Mouse (Mus musculus): Measurements from ENCODE around the gene Aifm3. TPM values are rescaled to one million over a fixed set of nuclear protein-coding genes. Genes with fewer than 3 reads are reported as not detected.

Aifm3 gene
- polyA plus RNA-seq, 1 experiment: not detected

- TF ChIP-seq CTCF (IDR thresholded peaks at IDR 0.05; ENCODE audit: control insufficient read depth, insufficient read depth, low read length) (no peak), POLR2A (IDR thresholded peaks at IDR 0.05; ENCODE audit: borderline replicate concordance, control insufficient read depth, low read depth, low read length) (no peak)
- WGBS: 85% methylated on average over 6 of the region's 6 CpGs
- Histone ChIP-seq H3K4me1 (ENCODE audit: control insufficient read depth, insufficient read depth, low read length) (peaks cover 2% of the 10 kb centered on the region; the same call in 1 of the 2 replicates), H3K4me3 (replicated peaks; ENCODE audit: control insufficient read depth, low read depth, low read length) (no peak overlapping the region), H3K27ac (ENCODE audit: control insufficient read depth, insufficient read depth, low read depth, low read length, poor library complexity) (no peak overlapping the region)
Observed at GRCm38 (mm10) chr16:17526223-17526622, 36.8 kb downstream of the Aifm3 start.

- H3K4me3 ChIP-seq (replicated peaks; ENCODE audit: control insufficient read depth, low read depth, low read length): no peak overlapping the region
- no peak overlapping the region for H3K27ac ChIP-seq (ENCODE audit: control insufficient read depth, insufficient read depth, low read depth, low read length, poor library complexity)
- peaks cover 2% of the 10 kb centered on the region; the same call in 1 of the 2 replicates for H3K4me1 ChIP-seq (ENCODE audit: control insufficient read depth, insufficient read depth, low read length)
- no peak for TF ChIP-seq POLR2A (IDR thresholded peaks at IDR 0.05; ENCODE audit: borderline replicate concordance, control insufficient read depth, low read depth, low read length)
- TF ChIP-seq CTCF (IDR thresholded peaks at IDR 0.05; ENCODE audit: control insufficient read depth, insufficient read depth, low read length): no peak
Observed at GRCm38 (mm10) chr16:17527606-17528005, 38.2 kb downstream of the Aifm3 start.

GRCm38 (mm10) chr16:17528276-17528675, 38.9 kb downstream of the Aifm3 start:
- 93% methylated on average over 13 of the region's 13 CpGs for WGBS
- H3K27ac ChIP-seq (ENCODE audit: control insufficient read depth, insufficient read depth, low read depth, low read length, poor library complexity): no peak overlapping the region
- no peak for TF ChIP-seq POLR2A (IDR thresholded peaks at IDR 0.05; ENCODE audit: borderline replicate concordance, control insufficient read depth, low read depth, low read length)
- TF ChIP-seq CTCF (IDR thresholded peaks at IDR 0.05; ENCODE audit: control insufficient read depth, insufficient read depth, low read length): no peak
- peaks cover 2% of the 10 kb centered on the region; the same call in 1 of the 2 replicates for H3K4me1 ChIP-seq (ENCODE audit: control insufficient read depth, insufficient read depth, low read length)
- H3K4me3 ChIP-seq (replicated peaks; ENCODE audit: control insufficient read depth, low read depth, low read length): no peak overlapping the region

GRCm38 (mm10) chr16:17529981-17530586, 40.7 kb downstream of the Aifm3 start:
- 8% methylated on average over 17 of the region's 17 CpGs for WGBS
- peak overlapping the region; percentile 93 for H3K27ac ChIP-seq (ENCODE audit: control insufficient read depth, insufficient read depth, low read depth, low read length, poor library complexity)
- peaks cover 2% of the 10 kb centered on the region; the same call in 1 of the 2 replicates for H3K4me1 ChIP-seq (ENCODE audit: control insufficient read depth, insufficient read depth, low read length)
- peak overlapping the region; percentile 96 for H3K4me3 ChIP-seq (replicated peaks; ENCODE audit: control insufficient read depth, low read depth, low read length)
- no peak for TF ChIP-seq CTCF (IDR thresholded peaks at IDR 0.05; ENCODE audit: control insufficient read depth, insufficient read depth, low read length)
- no peak for TF ChIP-seq POLR2A (IDR thresholded peaks at IDR 0.05; ENCODE audit: borderline replicate concordance, control insufficient read depth, low read depth, low read length)

- TF ChIP-seq CTCF (IDR thresholded peaks at IDR 0.05; ENCODE audit: control insufficient read depth, insufficient read depth, low read length) (no peak), POLR2A (IDR thresholded peaks at IDR 0.05; ENCODE audit: borderline replicate concordance, control insufficient read depth, low read depth, low read length) (peak; percentile 78)
- under 1% methylated on average over 67 of the region's 67 CpGs for WGBS
- peak within 1 kb of the TSS; percentile 96 for H3K4me3 ChIP-seq (replicated peaks; ENCODE audit: control insufficient read depth, low read depth, low read length)
- H3K27ac ChIP-seq (ENCODE audit: control insufficient read depth, insufficient read depth, low read depth, low read length, poor library complexity): peak within 1 kb of the TSS; percentile 93
- peaks cover 2% of the 10 kb centered on the region; the same call in 1 of the 2 replicates for H3K4me1 ChIP-seq (ENCODE audit: control insufficient read depth, insufficient read depth, low read length)
Observed at GRCm38 (mm10) chr16:17530640-17531288, 41.4 kb downstream of the Aifm3 start, which contains the start of gene Thap7. Gene Thap7 (minus strand): TSS chr16:17531136.

GRCm38 (mm10) chr16:17532271-17532670, 42.9 kb downstream of the Aifm3 start:
- Histone ChIP-seq H3K27ac (ENCODE audit: control insufficient read depth, insufficient read depth, low read depth, low read length, poor library complexity) (no peak overlapping the region), H3K4me1 (ENCODE audit: control insufficient read depth, insufficient read depth, low read length) (peaks cover 2% of the 10 kb centered on the region; the same call in 1 of the 2 replicates), H3K4me3 (replicated peaks; ENCODE audit: control insufficient read depth, low read depth, low read length) (no peak overlapping the region)
- no peak for TF ChIP-seq POLR2A (IDR thresholded peaks at IDR 0.05; ENCODE audit: borderline replicate concordance, control insufficient read depth, low read depth, low read length)
- TF ChIP-seq CTCF (IDR thresholded peaks at IDR 0.05; ENCODE audit: control insufficient read depth, insufficient read depth, low read length): peak; percentile 47; the same call in 1 of the 2 replicates
- WGBS: 63% methylated on average over 4 of the region's 4 CpGs

GRCm38 (mm10) chr16:17532676-17533329, 43.4 kb downstream of the Aifm3 start:
- no peak overlapping the region for H3K27ac ChIP-seq (ENCODE audit: control insufficient read depth, insufficient read depth, low read depth, low read length, poor library complexity)
- 75% methylated on average over 14 of the region's 14 CpGs for WGBS

GRCm38 (mm10) chr16:17536584-17536983, 47.2 kb downstream of the Aifm3 start:
- 66% methylated on average over 3 of the region's 3 CpGs for WGBS
- no peaks in the 10 kb centered on the region for H3K4me1 ChIP-seq (ENCODE audit: control insufficient read depth, insufficient read depth, low read length)

More at GRCm38 (mm10) chr16:17532676-17533329, 43.4 kb downstream of the Aifm3 start:
- H3K4me1 ChIP-seq (ENCODE audit: control insufficient read depth, insufficient read depth, low read length): peaks cover 2% of the 10 kb centered on the region; the same call in 1 of the 2 replicates
- TF ChIP-seq CTCF (IDR thresholded peaks at IDR 0.05; ENCODE audit: control insufficient read depth, insufficient read depth, low read length): no peak
- TF ChIP-seq POLR2A (IDR thresholded peaks at IDR 0.05; ENCODE audit: borderline replicate concordance, control insufficient read depth, low read depth, low read length): no peak
- H3K4me3 ChIP-seq (replicated peaks; ENCODE audit: control insufficient read depth, low read depth, low read length): no peak overlapping the region

More at GRCm38 (mm10) chr16:17536584-17536983, 47.2 kb downstream of the Aifm3 start:
- H3K4me3 ChIP-seq (replicated peaks; ENCODE audit: control insufficient read depth, low read depth, low read length): no peak overlapping the region
- no peak overlapping the region for H3K27ac ChIP-seq (ENCODE audit: control insufficient read depth, insufficient read depth, low read depth, low read length, poor library complexity)
- TF ChIP-seq POLR2A (IDR thresholded peaks at IDR 0.05; ENCODE audit: borderline replicate concordance, control insufficient read depth, low read depth, low read length) (no peak), CTCF (IDR thresholded peaks at IDR 0.05; ENCODE audit: control insufficient read depth, insufficient read depth, low read length) (no peak)

All from bone marrow, adult 2 months (tissue).